Mouse (Mus musculus): ENCODE data around the gene Fam149a. TPM values are rescaled to one million over a fixed set of nuclear protein-coding genes. Genes with fewer than 3 reads are reported as not detected.

The Fam149a gene
- polyA plus RNA-seq, 1 experiment from 2014 or later = 53.1 TPM

DNA sequence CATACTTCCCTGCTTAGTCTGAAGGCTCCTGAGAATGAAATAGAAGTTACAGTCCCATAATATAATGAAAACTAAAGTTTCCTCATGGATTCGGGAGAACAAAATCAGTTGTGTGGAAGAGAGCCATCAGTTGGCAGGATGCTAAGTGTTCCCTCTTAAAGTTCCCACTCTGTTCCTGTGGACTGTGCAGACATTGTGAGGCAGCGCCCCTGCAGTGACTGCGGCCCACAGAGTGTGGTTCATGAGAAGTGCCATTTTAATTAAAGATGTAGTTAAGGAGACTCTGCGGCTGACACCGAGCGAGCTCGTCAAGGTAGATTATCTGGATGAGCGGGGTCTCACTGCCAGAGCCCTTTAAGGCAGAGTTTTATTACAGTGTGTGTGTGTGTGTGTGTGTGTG, 79.7 kb downstream of the Fam149a start:
- ATAC-seq = no peak
- POLR2A ChIA-PET = no interaction called here
- no peak for TF ChIP-seq CTCF (IDR thresholded peaks at IDR 0.05)
- peaks cover 4% of the 10 kb centered on the region for H3K27me3 ChIP-seq
- CTCF ChIA-PET = interaction anchor here (0.8 kb wide), 1 partner anchor 66 kb away, joined by 3 read pairs; no protein-coding TSS in a partner anchor
- in situ Hi-C loops (cut with MboI; ENCODE audit: low pct_unique_long_range_greater_than_20kb) = no loop called here
- DNase-seq (ENCODE audit: low read depth, low spot score) = no peak

DNA sequence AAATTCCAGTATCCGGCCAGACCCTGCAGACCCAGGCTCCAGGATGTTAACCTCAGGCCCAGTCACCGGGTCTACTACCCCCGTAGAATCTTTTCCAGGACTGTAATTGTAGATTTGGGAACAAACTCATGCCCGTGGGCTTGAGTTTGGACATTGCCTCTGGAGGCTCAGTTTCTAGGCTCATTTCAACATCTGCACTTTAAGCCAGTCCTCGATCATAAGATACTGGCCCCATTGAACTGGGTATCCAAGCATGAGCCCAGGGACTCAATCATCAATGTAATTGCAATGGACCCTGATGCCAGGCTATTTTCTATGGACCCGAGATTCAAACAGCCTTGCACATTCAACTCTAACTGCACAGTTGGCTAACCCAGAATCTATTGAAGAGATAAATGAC, 86.8 kb downstream of the Fam149a start:
- no peak for ATAC-seq
- in situ Hi-C loops (cut with MboI; ENCODE audit: low pct_unique_long_range_greater_than_20kb) = no loop called here
- CTCF ChIA-PET = no interaction called here
- H3K27me3 ChIP-seq = peaks cover 13% of the 10 kb centered on the region
- no peak for DNase-seq (ENCODE audit: low read depth, low spot score)
- POLR2A ChIA-PET = no interaction called here
- TF ChIP-seq CTCF (IDR thresholded peaks at IDR 0.05) = no peak

DNA sequence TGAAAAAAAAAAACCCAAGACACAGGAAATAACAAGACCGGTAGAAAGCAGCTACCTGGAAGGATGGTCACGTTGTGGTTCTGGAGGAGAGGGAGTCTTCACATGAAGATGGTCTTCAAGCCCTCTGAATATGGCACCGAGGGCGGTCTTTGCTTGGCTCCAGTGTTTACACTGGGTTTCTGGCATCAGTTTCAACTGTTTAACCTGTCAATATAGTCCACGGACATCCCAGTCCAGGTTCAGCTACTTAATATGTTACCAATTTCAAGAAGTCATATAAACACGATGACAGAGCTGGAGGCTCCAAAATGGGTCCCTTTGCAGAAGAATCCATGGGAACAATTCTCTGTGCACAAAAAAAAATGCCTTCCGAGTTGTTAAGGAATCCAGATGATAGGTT, 87.4 kb downstream of the Fam149a start, which contains the start of gene Klkb1:
TSS of gene Klkb1 (minus strand) at position 173 of the 400 bp plus-strand sequence.
- ATAC-seq (no peak), DNase-seq (ENCODE audit: low read depth, low spot score) (no peak)
- in situ Hi-C loops (cut with MboI; ENCODE audit: low pct_unique_long_range_greater_than_20kb) = no loop called here
- ChIA-PET CTCF (no interaction called here), POLR2A (no interaction called here)
- H3K27me3 ChIP-seq = peaks cover 13% of the 10 kb centered on the region
- no peak for TF ChIP-seq CTCF (IDR thresholded peaks at IDR 0.05)

DNA sequence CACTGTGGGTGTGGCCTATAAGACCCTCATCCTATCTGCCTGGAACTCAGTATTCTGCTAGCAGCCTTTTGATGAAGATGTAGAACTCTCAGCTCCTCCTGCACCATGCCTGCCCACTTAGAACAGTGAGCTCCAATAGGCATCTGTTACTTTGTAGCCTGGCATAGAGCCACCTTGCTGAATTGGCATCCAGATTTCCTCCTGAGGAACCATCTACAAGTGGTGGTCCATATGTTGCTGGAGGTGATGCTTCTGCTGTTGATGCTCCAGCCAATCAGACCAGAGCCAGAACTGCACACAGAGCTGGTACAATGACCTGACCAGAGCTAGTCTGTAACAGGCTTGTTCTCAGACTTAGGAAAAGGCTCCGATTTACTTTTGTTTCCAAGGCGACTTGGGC, 90.3 kb downstream of the Fam149a start:
- POLR2A ChIA-PET = no interaction called here
- peaks cover 32% of the 10 kb centered on the region for H3K27me3 ChIP-seq
- in situ Hi-C loops (cut with MboI; ENCODE audit: low pct_unique_long_range_greater_than_20kb) = no loop called here
- CTCF ChIA-PET = no interaction called here
- ATAC-seq (no peak), DNase-seq (ENCODE audit: low read depth, low spot score) (no peak)
- TF ChIP-seq CTCF (IDR thresholded peaks at IDR 0.05) = no peak

Other genes with a start within 250 kb of the Fam149a start
- gene F11, start 120.3 kb downstream of the Fam149a start, polyA plus RNA-seq (2021) = not detected
- not detected for gene Klkb1, start 87.4 kb downstream of the Fam149a start, polyA plus RNA-seq (2021)
- 0.03 TPM for gene Gm45753, start 73.8 kb downstream of the Fam149a start, polyA plus RNA-seq (2021)
- gene Cyp4v3, start 49.1 kb downstream of the Fam149a start, polyA plus RNA-seq (2021) = 7.9 TPM
- 4.9 TPM for gene Tlr3, start 28.8 kb upstream of the Fam149a start, polyA plus RNA-seq (2021)
- 17.3 TPM for gene Sorbs2, start 125.5 kb upstream of the Fam149a start, polyA plus RNA-seq (2021)